8 mouse cellular contexts compared by ENCODE assay signal in genomic region chr10:22731272-22732093, GRCm38 (mm10). TPM values are rescaled to one million over a fixed set of nuclear protein-coding genes. Genes with fewer than 3 reads are reported as not detected.
DNase-seq lines count a peak whose midpoint lies in the region; ATAC-seq and TF ChIP-seq lines count a peak whose summit lies in the region.

TSS of gene Tbpl1 (minus strand) at chr10:22731938.

- TF ChIP-seq EP300 in ES-Bruce4 (IDR thresholded peaks at IDR 0.05; ENCODE audit: insufficient read depth, low read depth, low read length), result no peak
- peak; percentile 75; the same call in 1 of the 2 replicates for TF ChIP-seq EP300 in heart, postnatal 0 days (IDR thresholded peaks at IDR 0.05; ENCODE audit: low read depth)

- ATAC-seq in forebrain, embryonic 12.5 days (ENCODE audit: low FRiP score), result peak; percentile 99
- ATAC-seq in heart, postnatal 0 days (ENCODE audit: insufficient read depth, low read depth), result peak; percentile 99
- ATAC-seq in liver, embryonic 16.5 days (ENCODE audit: low read depth), result peak; percentile 98
- ATAC-seq in neural tube, embryonic 15.5 days (ENCODE audit: low FRiP score), result peak; percentile 99

- peak within 1 kb of the TSS; percentile 79 for H3K9ac ChIP-seq in ES-Bruce4 (ENCODE audit: low read depth, poor library complexity, severe bottlenecking)
- H3K9ac ChIP-seq in forebrain, embryonic 12.5 days, result peak within 1 kb of the TSS; percentile 97
- H3K9ac ChIP-seq in heart, postnatal 0 days (replicated peaks; ENCODE audit: low read depth, low read length), result peak within 1 kb of the TSS; percentile 92
- peak within 1 kb of the TSS; percentile 92 for H3K9ac ChIP-seq in liver, embryonic 16.5 days (ENCODE audit: low read depth, low read length)
- H3K9ac ChIP-seq in neural tube, embryonic 15.5 days (replicated peaks), result peak within 1 kb of the TSS; percentile 98

- peak within 1 kb of the TSS; percentile 93 for H3K4me2 ChIP-seq in forebrain, embryonic 12.5 days
- peak within 1 kb of the TSS; percentile 76 for H3K4me2 ChIP-seq in heart, postnatal 0 days (ENCODE audit: low read depth, low read length)
- H3K4me2 ChIP-seq in liver, embryonic 16.5 days (ENCODE audit: low read depth, low read length), result peak within 1 kb of the TSS; percentile 93
- peak within 1 kb of the TSS; percentile 94 for H3K4me2 ChIP-seq in neural tube, embryonic 15.5 days

- under 1% methylated on average over 77 of the region's 77 CpGs for WGBS in forebrain, embryonic 12.5 days
- WGBS in heart, postnatal 0 days, result under 1% methylated on average over 77 of the region's 77 CpGs
- WGBS in liver, embryonic 16.5 days (ENCODE audit: insufficient replicate concordance), result under 1% methylated on average over 76 of the region's 77 CpGs
- WGBS in neural tube, embryonic 15.5 days, result under 1% methylated on average over 77 of the region's 77 CpGs

- H3K9me3 ChIP-seq in ES-Bruce4 (replicated peaks; ENCODE audit: control insufficient read depth, insufficient read depth, low read length, poor library complexity, severe bottlenecking), result peaks cover 3% of the 10 kb centered on the region; the same call in 1 of the 2 replicates
- H3K9me3 ChIP-seq in forebrain, embryonic 12.5 days, result no peaks in the 10 kb centered on the region
- H3K9me3 ChIP-seq in heart, postnatal 0 days (replicated peaks; ENCODE audit: control insufficient read depth, low read length), result no peaks in the 10 kb centered on the region
- no peaks in the 10 kb centered on the region for H3K9me3 ChIP-seq in liver, embryonic 16.5 days (replicated peaks; ENCODE audit: control insufficient read depth, low read length)
- no peaks in the 10 kb centered on the region for H3K9me3 ChIP-seq in neural tube, embryonic 15.5 days (replicated peaks)

- H3K27me3 ChIP-seq in ES-Bruce4 (ENCODE audit: control insufficient read depth, insufficient read depth, low read length, poor library complexity, severe bottlenecking), result no peaks in the 10 kb centered on the region
- H3K27me3 ChIP-seq in forebrain, embryonic 12.5 days, result no peaks in the 10 kb centered on the region
- no peaks in the 10 kb centered on the region for H3K27me3 ChIP-seq in heart, postnatal 0 days (ENCODE audit: control insufficient read depth, insufficient read depth, low read length)
- H3K27me3 ChIP-seq in liver, embryonic 16.5 days (ENCODE audit: control insufficient read depth, insufficient read depth, low read depth, low read length), result no peaks in the 10 kb centered on the region
- no peaks in the 10 kb centered on the region for H3K27me3 ChIP-seq in neural tube, embryonic 15.5 days (replicated peaks)

- H3K4me1 ChIP-seq in ES-Bruce4 (ENCODE audit: control insufficient read depth, insufficient read depth, low read length), result no peaks in the 10 kb centered on the region
- peaks cover 34% of the 10 kb centered on the region for H3K4me1 ChIP-seq in forebrain, embryonic 12.5 days
- H3K4me1 ChIP-seq in heart, postnatal 0 days (ENCODE audit: control insufficient read depth, insufficient read depth), result peaks cover 21% of the 10 kb centered on the region
- peaks cover 22% of the 10 kb centered on the region for H3K4me1 ChIP-seq in liver, embryonic 16.5 days (ENCODE audit: control insufficient read depth, low read depth, low read length)
- H3K4me1 ChIP-seq in neural tube, embryonic 15.5 days, result peaks cover 39% of the 10 kb centered on the region

- H3K36me3 ChIP-seq in ES-Bruce4 (ENCODE audit: control insufficient read depth, insufficient read depth, low read length, poor library complexity, severe bottlenecking), result no peaks in the 10 kb centered on the region
- H3K36me3 ChIP-seq in forebrain, embryonic 12.5 days (replicated peaks), result no peaks in the 10 kb centered on the region
- H3K36me3 ChIP-seq in heart, postnatal 0 days (replicated peaks; ENCODE audit: control insufficient read depth, insufficient read depth, low read length), result no peaks in the 10 kb centered on the region
- no peaks in the 10 kb centered on the region for H3K36me3 ChIP-seq in liver, embryonic 16.5 days (ENCODE audit: control insufficient read depth, insufficient read depth)
- no peaks in the 10 kb centered on the region for H3K36me3 ChIP-seq in neural tube, embryonic 15.5 days

- peak; percentile 8 for TF ChIP-seq POLR2A in ES-Bruce4 (IDR thresholded peaks at IDR 0.05; ENCODE audit: insufficient read depth, low read length)

- peak within 1 kb of the TSS; percentile 17 for H3K27ac ChIP-seq in ES-Bruce4 (ENCODE audit: insufficient read depth, low read length)
- peak within 1 kb of the TSS; percentile 95 for H3K27ac ChIP-seq in forebrain, embryonic 12.5 days
- peak within 1 kb of the TSS; percentile 98 for H3K27ac ChIP-seq in heart, postnatal 0 days (ENCODE audit: low read depth)
- H3K27ac ChIP-seq in liver, embryonic 16.5 days (ENCODE audit: low read length), result peak within 1 kb of the TSS; percentile 92
- H3K27ac ChIP-seq in neural tube, embryonic 15.5 days (replicated peaks), result peak within 1 kb of the TSS; percentile 97

- peak within 1 kb of the TSS; percentile 90 for H3K4me3 ChIP-seq in ES-Bruce4 (ENCODE audit: low read depth, low read length)
- peak within 1 kb of the TSS; percentile 98 for H3K4me3 ChIP-seq in forebrain, embryonic 12.5 days (replicated peaks)
- H3K4me3 ChIP-seq in heart, postnatal 0 days (ENCODE audit: low read depth, low read length), result peak within 1 kb of the TSS; percentile 99
- H3K4me3 ChIP-seq in liver, embryonic 16.5 days (ENCODE audit: low read depth, low read length), result peak within 1 kb of the TSS; percentile 99
- H3K4me3 ChIP-seq in neural tube, embryonic 15.5 days (replicated peaks), result peak within 1 kb of the TSS; percentile 99

- TF ChIP-seq CTCF in ES-Bruce4 (IDR thresholded peaks at IDR 0.05; ENCODE audit: low read depth, low read length), result no peak
- TF ChIP-seq CTCF in heart, postnatal 0 days (IDR thresholded peaks at IDR 0.05; ENCODE audit: low read depth), result no peak

- peak; percentile 91 for DNase-seq in c-Kit-positive CD71-positive TER-119-positive erythroid progenitor cells, embryonic 14.5 days (ENCODE audit: low spot score)
- DNase-seq in heart, postnatal 0 days (ENCODE audit: low spot score), result peak; percentile 96
- peak; percentile 95 to 96 for DNase-seq in kidney, postnatal 4 days
- peak; percentile 97 for DNase-seq in testis, postnatal 14 days (ENCODE audit: low spot score)

RNA-seq across cellular contexts. Expression of gene Tbpl1, which starts in this region (rescaled TPM):
- 42.9 and 46.1 TPM in 2 replicates for polyA plus RNA-seq in ES-Bruce4 (2011; ENCODE audit: insufficient read depth, insufficient read length, low read depth, missing spikeins)
- polyA plus RNA-seq in forebrain, embryonic 12.5 days (2016; fragmentation: Nextera tagmentation; extraction: Ambion mirVana), result 118 and 122 TPM in 2 replicates
- 8.2 and 22.4 TPM in 2 replicates for total RNA-seq in heart, postnatal 0 days (2014; rRNA removed; ENCODE audit: low replicate concordance)
- polyA plus RNA-seq in heart, postnatal 0 days (2015; fragmentation: Nextera tagmentation; extraction: Ambion mirVana), result 31.2 and 37.0 TPM in 2 replicates
- polyA plus RNA-seq in liver, embryonic 16.5 days (2015; fragmentation: Nextera tagmentation; extraction: Ambion mirVana), result 16.1 and 17.9 TPM in 2 replicates
- 72.4 and 88.3 TPM in 2 replicates for polyA plus RNA-seq in neural tube, embryonic 15.5 days (2015; fragmentation: Nextera tagmentation; extraction: Ambion mirVana)

Comparison
In these comparisons a context has a peak if more than half of its experiments do, and no peak if none do; other contexts are left out.
1. Peak in every context shown above with its lines: DNase-seq, ATAC-seq, H3K4me3 ChIP-seq and H3K27ac ChIP-seq.
2. H3K27ac ChIP-seq: peak in every context shown above with its lines; median percentile 98 in heart, postnatal 0 days; 97 in neural tube, embryonic 15.5 days; 95 in forebrain, embryonic 12.5 days; 92 in liver, embryonic 16.5 days; 17 in ES-Bruce4.